Mouse (Mus musculus) ES-E14 (cell line): ENCODE data around the gene Psmb9.

ENCODE experiments used
- CHD2 ChIP-seq: IDR thresholded peaks from 2 replicates; pipeline ENCODE4 v1.6.1; 2014; ENCODE audit warnings: mild to moderate bottlenecking, low read depth, low read length, inconsistent platforms
- ZNF384 ChIP-seq: IDR thresholded peaks from 2 replicates; pipeline ENCODE4 v1.6.1; 2012; ENCODE audit warnings: low read depth, low read length, inconsistent platforms

- no peak for TF ChIP-seq ZNF384
- TF ChIP-seq CHD2 = no peak
Observed at GRCm38 (mm10) chr17:34205746-34206176, 18.2 kb upstream of the Psmb9 start.
